Mouse (Mus musculus) liver, embryonic 14.5 days (tissue): Measurements from ENCODE around the gene Itgb1bp2. TPM values are rescaled to one million over a fixed set of nuclear protein-coding genes. Genes with fewer than 3 reads are reported as not detected.

ENCODE experiments used
- ATAC-seq: fragments of 200-750 bp; cut with Nextera tagmentation; 2 replicates; pipeline ENCODE4 v1.8.0; 2017; ENCODE audit warnings: moderate number of reproducible peaks, mild to moderate bottlenecking, moderate library complexity; ENCODE audit not compliant: insufficient read depth
- DNase-seq, 3 experiments: peaks; one replicate each; pipeline ENCODE4 v3.0.0-alpha.2; 2012 to 2013; ENCODE audit warnings: low read depth in 3 of 3, low spot score in 3 of 3
- H3K27ac ChIP-seq: fragments of 300-500 bp; sonication (generic); 2 replicates; pipeline ENCODE4 v1.5.1; 2014; ENCODE audit warnings: moderate library complexity, mild to moderate bottlenecking, control low read depth, inconsistent platforms
- H3K27me3 ChIP-seq: fragments of 300-500 bp; sonication (generic); 2 replicates; pipeline ENCODE4 v1.6.1; 2014; ENCODE audit warnings: mild to moderate bottlenecking, low read length, moderate library complexity; ENCODE audit not compliant: control insufficient read depth, insufficient read depth
- H3K36me3 ChIP-seq: fragments of 300-500 bp; sonication (generic); replicated peaks from 2 replicates; pipeline ENCODE4 v1.6.1; 2014; ENCODE audit warnings: low read depth; ENCODE audit not compliant: control insufficient read depth, insufficient read depth
- H3K4me1 ChIP-seq, 2 experiments: fragments of 200-500 bp in 1 of 2; fragments of 300-500 bp in 1 of 2; sonication (generic) in 1 of 2; replicated peaks; 2 replicates each; pipeline ENCODE4 v1.6.1; 2012 to 2014; ENCODE audit warnings: antibody characterized with exemption in 1 of 2, inconsistent platforms in 1 of 2, low read length in 1 of 2; ENCODE audit not compliant: control insufficient read depth in 2 of 2, insufficient read depth in 2 of 2
- H3K4me2 ChIP-seq: fragments of 300-500 bp; sonication (generic); 2 replicates; pipeline ENCODE4 v1.6.1; 2014; ENCODE audit warnings: low read depth, mild to moderate bottlenecking, control low read depth, moderate library complexity
- H3K4me3 ChIP-seq, 2 experiments: fragments of 200-500 bp in 1 of 2; fragments of 300-500 bp in 1 of 2; sonication (generic) in 1 of 2; 2 replicates each; pipeline ENCODE4 v1.5.1; 2012 to 2014; ENCODE audit warnings: low read depth in 2 of 2, low read length in 2 of 2, mild to moderate bottlenecking in 2 of 2, control low read depth in 1 of 2, inconsistent platforms in 1 of 2, moderate library complexity in 1 of 2; ENCODE audit not compliant: insufficient read depth in 1 of 2
- H3K9ac ChIP-seq: fragments of 300-500 bp; sonication (generic); replicated peaks from 2 replicates; pipeline ENCODE4 v1.6.1; 2014; ENCODE audit warnings: mild to moderate bottlenecking, control low read depth, moderate library complexity
- H3K9me3 ChIP-seq: fragments of 300-500 bp; sonication (generic); 2 replicates; pipeline ENCODE4 v1.6.1; 2016; ENCODE audit warnings: low read length, mixed read lengths; ENCODE audit not compliant: control insufficient read depth
- CTCF ChIP-seq: IDR thresholded peaks from 2 replicates; pipeline ENCODE4 v1.5.1; 2016; ENCODE audit warnings: antibody characterized with exemption, low read depth, control low read depth
- EP300 ChIP-seq: IDR thresholded peaks from 2 replicates; pipeline ENCODE4 v1.6.1; 2016; ENCODE audit warnings: antibody characterized with exemption, low read depth
- WGBS: fragments of 180-500 bp; shearing (Covaris S2); extraction: QIAGEN DNeasy Blood & Tissue Kit; methylation state at CpG from one replicate; pipeline ENCODE4 v1.1.7; 2014; ENCODE audit not compliant: insufficient replicate concordance; 5-methylcytosine and 5-hydroxymethylcytosine counted together
- polyA plus RNA-seq, 2 experiments: library from polyadenylated mRNA; depleted of rRNA in 1 of 2; stranded (reverse) in 1 of 2; unstranded in 1 of 2; fragments of >200 nt; fragmentation: Nextera tagmentation in 1 of 2; extraction: Ambion mirVana in 1 of 2; gene quantifications; 2 replicates each; pipeline versions ENCODE4 v1.2.1 to v1.2.3; 2012 to 2014

Itgb1bp2 gene
- polyA plus RNA-seq (2012; rRNA removed) (0.58 and 0.96 TPM in 2 replicates), polyA plus RNA-seq (2014; fragmentation: Nextera tagmentation; extraction: Ambion mirVana) (0.17 and 0.23 TPM in 2 replicates)

GRCm38 (mm10) chrX:101448886-101449475 lies at the start of gene Itgb1bp2:
Gene Itgb1bp2, plus strand, starts transcription at chrX:101449088.
- Histone ChIP-seq H3K27ac (no peak within 1 kb of the TSS), H3K4me1 (no peaks in the 10 kb centered on the region), H3K36me3 (peaks cover 33% of the 10 kb centered on the region), H3K9ac (no peak within 1 kb of the TSS), H3K9me3 (no peaks in the 10 kb centered on the region), H3K27me3 (no peaks in the 10 kb centered on the region), H3K4me3 (no peak within 1 kb of the TSS), H3K4me2 (no peak within 1 kb of the TSS)
- DNase-seq, result no peak
- no peak for TF ChIP-seq EP300
- TF ChIP-seq CTCF, result no peak
- 48% methylated on average over 4 of the region's 4 CpGs for WGBS
- no peak for ATAC-seq

GRCm38 (mm10) chrX:101418946-101419724 lies 29.8 kb upstream of the Itgb1bp2 start:
- DNase-seq, result no peak
- Histone ChIP-seq H3K27me3 (no peaks in the 10 kb centered on the region), H3K4me2 (peak overlapping the region; percentile 71), H3K36me3 (no peaks in the 10 kb centered on the region), H3K27ac (no peak overlapping the region), H3K4me3 (peak overlapping the region; percentile 66 to 82), H3K9ac (peak overlapping the region; percentile 73), H3K9me3 (no peaks in the 10 kb centered on the region), H3K4me1 (peaks cover 0 to 4% of the 10 kb centered on the region in 2 experiments; a peak in 1 of 4 replicates)
- peak; percentile 13; the same call in 1 of the 2 replicates for ATAC-seq
- TF ChIP-seq CTCF (peak; percentile 50), EP300 (no peak)
- 14% methylated on average over 36 of the region's 36 CpGs for WGBS

- Histone ChIP-seq H3K4me1 (peaks cover 0 to 4% of the 10 kb centered on the region in 2 experiments; a peak in 1 of 4 replicates), H3K9ac (peak overlapping the region; percentile 73), H3K4me2 (peak overlapping the region; percentile 71), H3K27me3 (no peaks in the 10 kb centered on the region), H3K9me3 (no peaks in the 10 kb centered on the region), H3K27ac (no peak overlapping the region), H3K4me3 (peak overlapping the region; percentile 66 to 82), H3K36me3 (no peaks in the 10 kb centered on the region)
- ATAC-seq (peak; percentile 93), DNase-seq (peak; percentile 62 to 64 (median 64))
- 10% methylated on average over 51 of the region's 54 CpGs for WGBS
- TF ChIP-seq EP300, result peak; percentile 32; the same call in 1 of the 2 replicates
- TF ChIP-seq CTCF, result no peak
Observed at GRCm38 (mm10) chrX:101419725-101420699, 28.9 kb upstream of the Itgb1bp2 start.

- Histone ChIP-seq H3K4me2 (peak within 1 kb of the TSS; percentile 71), H3K27ac (no peak within 1 kb of the TSS), H3K36me3 (no peaks in the 10 kb centered on the region), H3K4me1 (peaks cover 0 to 4% of the 10 kb centered on the region in 2 experiments; a peak in 1 of 4 replicates), H3K27me3 (no peaks in the 10 kb centered on the region), H3K9ac (peak within 1 kb of the TSS; percentile 73), H3K4me3 (peak within 1 kb of the TSS; percentile 66 to 82), H3K9me3 (no peaks in the 10 kb centered on the region)
- DNase-seq (no peak), ATAC-seq (no peak)
- TF ChIP-seq EP300 (no peak), CTCF (no peak)
- WGBS, result 32% methylated on average over 4 of the region's 4 CpGs
Observed at GRCm38 (mm10) chrX:101420700-101421095, 28.2 kb upstream of the Itgb1bp2 start, which contains the start of gene Zmym3. Gene Zmym3, minus strand, starts transcription at chrX:101420849.
